Mouse (Mus musculus) forebrain, embryonic 11.5 days (tissue): ENCODE results near the gene Astn2. TPM values are rescaled to one million over a fixed set of nuclear protein-coding genes. Genes with fewer than 3 reads are reported as not detected.

Experiments
- ATAC-seq: fragments of 200-750 bp; cut with Nextera tagmentation; replicated peaks from 2 replicates; pipeline ENCODE4 v1.8.0; 2017; ENCODE audit warnings: moderate TSS enrichment; ENCODE audit not compliant: low FRiP score
- DNase-seq: peaks from one replicate; pipeline ENCODE4 v3.0.0-alpha.2; 2017; ENCODE audit warnings: low spot score
- H3K27ac ChIP-seq: fragments of 300-500 bp; sonication (generic); 2 replicates; pipeline ENCODE4 v1.5.1; 2014; ENCODE audit warnings: low read depth, low read length
- H3K27me3 ChIP-seq: fragments of 300-500 bp; sonication (generic); 2 replicates; pipeline ENCODE4 v1.6.1; 2014; ENCODE audit warnings: mild to moderate bottlenecking, low read length, mixed read lengths; ENCODE audit not compliant: control insufficient read depth, insufficient read depth
- H3K36me3 ChIP-seq: fragments of 300-500 bp; sonication (generic); 2 replicates; pipeline ENCODE4 v1.6.1; 2014; ENCODE audit warnings: mild to moderate bottlenecking, low read length, moderate library complexity, mixed read lengths; ENCODE audit not compliant: control insufficient read depth, insufficient read depth
- H3K4me1 ChIP-seq: fragments of 300-500 bp; sonication (generic); replicated peaks from 2 replicates; pipeline ENCODE4 v1.6.1; 2014; ENCODE audit warnings: low read length, mixed read lengths; ENCODE audit not compliant: control insufficient read depth, insufficient read depth
- H3K4me2 ChIP-seq: fragments of 300-500 bp; sonication (generic); 2 replicates; pipeline ENCODE4 v1.6.1; 2014; ENCODE audit warnings: low read depth, mild to moderate bottlenecking, low read length, moderate library complexity, mixed read lengths; ENCODE audit not compliant: severe bottlenecking
- H3K4me3 ChIP-seq: fragments of 300-500 bp; sonication (generic); 2 replicates; pipeline ENCODE4 v1.5.1; 2014; ENCODE audit warnings: low read depth, low read length
- H3K9ac ChIP-seq: fragments of 300-500 bp; sonication (generic); 2 replicates; pipeline ENCODE4 v1.6.1; 2014; ENCODE audit warnings: low read length
- H3K9me3 ChIP-seq: fragments of 300-500 bp; sonication (generic); 2 replicates; pipeline ENCODE4 v1.6.1; 2016; ENCODE audit warnings: low read length, mixed read lengths; ENCODE audit not compliant: control insufficient read depth
- whole genome bisulfite sequencing: fragments of 180-500 bp; shearing (Covaris S2); extraction: QIAGEN DNeasy Blood & Tissue Kit; methylation state at CpG from one replicate; pipeline ENCODE4 v1.1.7; 2014; 5-methylcytosine and 5-hydroxymethylcytosine counted together
- polyA plus RNA-seq: library from polyadenylated mRNA; unstranded; fragments of >200 nt; fragmentation: Nextera tagmentation; extraction: Ambion mirVana; gene quantifications from 2 replicates; pipeline ENCODE4 v1.2.1, GENCODE M21; 2014

Astn2 gene
- polyA plus RNA-seq, 1 experiment from 2014 or later = 0.94 TPM

DNA sequence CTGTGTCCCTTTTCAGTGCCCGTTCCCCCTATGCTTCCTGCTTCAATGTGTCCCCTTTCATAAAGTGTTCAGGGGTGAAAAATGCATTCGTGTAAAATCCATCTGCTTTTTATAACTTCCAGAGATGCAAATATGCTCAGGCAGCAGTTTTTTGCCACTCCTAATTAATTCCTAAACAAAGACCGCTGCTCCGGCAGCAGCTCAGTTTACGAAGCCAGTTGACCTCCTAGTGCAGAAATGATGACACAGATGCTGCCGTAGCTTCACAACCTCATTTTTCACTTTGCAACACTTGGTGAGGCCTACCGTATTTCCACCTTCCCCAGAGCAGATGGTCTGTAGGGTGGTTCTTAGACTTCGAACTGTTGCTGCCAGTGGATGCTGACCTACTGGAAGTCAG, 155.9 kb downstream of the Astn2 start:
- Histone ChIP-seq H3K4me1 (no peaks in the 10 kb centered on the region; the same call in 1 of the 2 replicates), H3K36me3 (no peaks in the 10 kb centered on the region), H3K9me3 (no peaks in the 10 kb centered on the region), H3K27ac (no peak overlapping the region), H3K4me2 (no peak overlapping the region), H3K4me3 (no peak overlapping the region), H3K27me3 (no peaks in the 10 kb centered on the region), H3K9ac (no peak overlapping the region)
- WGBS = 57% methylated on average over 8 of the region's 8 CpGs
- DNase-seq = no peak
- ATAC-seq = no peak

DNA sequence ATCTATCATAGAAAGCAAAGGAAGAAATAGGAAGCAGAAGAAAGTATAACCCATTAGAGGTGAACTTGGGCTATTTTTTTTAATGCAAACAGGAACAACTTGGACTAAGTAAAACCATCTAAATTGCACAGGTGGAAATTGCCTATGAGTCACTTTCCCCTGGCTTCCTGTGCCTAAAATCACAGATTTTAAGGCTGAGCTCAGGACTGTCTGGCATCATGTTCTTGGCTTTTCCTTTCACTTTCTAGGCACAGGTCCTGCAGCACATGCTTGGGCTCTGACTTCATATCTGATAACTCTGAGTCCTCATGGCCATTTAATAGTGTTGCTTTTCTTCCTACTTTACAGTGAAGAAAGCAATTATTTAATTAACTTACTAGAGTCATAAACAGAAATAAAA, 161.7 kb downstream of the Astn2 start:
- ATAC-seq (no peak), DNase-seq (no peak)
- H3K27me3 ChIP-seq = no peaks in the 10 kb centered on the region
- H3K4me1 ChIP-seq = no peaks in the 10 kb centered on the region
- H3K36me3 ChIP-seq = no peaks in the 10 kb centered on the region
- no peaks in the 10 kb centered on the region for H3K9me3 ChIP-seq
- no peak overlapping the region for H3K4me3 ChIP-seq
- H3K27ac ChIP-seq = no peak overlapping the region
- no peak overlapping the region for H3K9ac ChIP-seq
- H3K4me2 ChIP-seq = no peak overlapping the region

- no peaks in the 10 kb centered on the region for H3K27me3 ChIP-seq
- H3K9ac ChIP-seq = no peak overlapping the region
- 88% methylated on average over 3 of the region's 3 CpGs for WGBS
- H3K36me3 ChIP-seq = no peaks in the 10 kb centered on the region
- H3K4me1 ChIP-seq = no peaks in the 10 kb centered on the region
- H3K9me3 ChIP-seq = no peaks in the 10 kb centered on the region
- no peak overlapping the region for H3K4me2 ChIP-seq
- no peak overlapping the region for H3K27ac ChIP-seq
- ATAC-seq = no peak
- H3K4me3 ChIP-seq = no peak overlapping the region
- DNase-seq = no peak
These were observed 171.6 kb downstream of the Astn2 start for GRCm38 (mm10) chr4:66232799-66233198.

DNA sequence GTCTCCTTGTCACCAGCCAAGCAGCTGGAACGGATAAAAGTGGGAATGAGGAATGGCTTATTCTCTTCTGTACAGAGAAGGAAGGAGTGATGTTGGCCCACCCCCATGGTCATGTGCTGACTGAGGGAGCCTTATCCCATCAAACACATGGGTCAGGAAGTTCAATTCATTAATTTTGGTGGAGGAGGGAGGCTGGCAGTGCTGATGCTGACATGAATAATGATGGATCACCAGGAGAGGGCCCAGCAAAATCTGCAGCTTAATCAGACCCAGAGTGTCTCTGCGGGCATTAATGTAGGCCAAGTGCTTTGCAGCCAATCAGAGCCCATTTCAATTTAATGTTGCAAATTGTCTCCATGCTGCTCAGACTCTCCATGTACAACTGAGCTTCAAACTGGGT, 172.1 kb downstream of the Astn2 start:
- 76% methylated on average over 2 of the region's 2 CpGs for WGBS
- peak; percentile 27; the same call in 1 of the 2 replicates for ATAC-seq
- Histone ChIP-seq H3K9ac (no peak overlapping the region), H3K4me1 (no peaks in the 10 kb centered on the region), H3K27me3 (no peaks in the 10 kb centered on the region), H3K4me3 (no peak overlapping the region), H3K27ac (no peak overlapping the region), H3K36me3 (no peaks in the 10 kb centered on the region), H3K9me3 (no peaks in the 10 kb centered on the region), H3K4me2 (no peak overlapping the region)
- no peak for DNase-seq

- no peak overlapping the region for H3K27ac ChIP-seq
- H3K36me3 ChIP-seq = no peaks in the 10 kb centered on the region
- H3K27me3 ChIP-seq = no peaks in the 10 kb centered on the region
- H3K4me1 ChIP-seq = no peaks in the 10 kb centered on the region
- H3K9ac ChIP-seq = no peak overlapping the region
- DNase-seq = no peak
- no peak overlapping the region for H3K4me3 ChIP-seq
- no peak overlapping the region for H3K4me2 ChIP-seq
- 92% methylated on average over 4 of the region's 4 CpGs for WGBS
- no peaks in the 10 kb centered on the region for H3K9me3 ChIP-seq
- no peak for ATAC-seq
These were observed 173.7 kb downstream of the Astn2 start for GRCm38 (mm10) chr4:66230735-66231134.

- WGBS = 89% methylated on average over 9 of the region's 9 CpGs
- Histone ChIP-seq H3K27ac (no peak overlapping the region), H3K36me3 (no peaks in the 10 kb centered on the region), H3K4me2 (no peak overlapping the region), H3K9ac (no peak overlapping the region), H3K4me3 (no peak overlapping the region), H3K4me1 (no peaks in the 10 kb centered on the region), H3K27me3 (no peaks in the 10 kb centered on the region), H3K9me3 (no peaks in the 10 kb centered on the region)
- DNase-seq = no peak
- no peak for ATAC-seq
These were observed 181.7 kb downstream of the Astn2 start for GRCm38 (mm10) chr4:66222602-66223317.

- ATAC-seq (no peak; the same call in 1 of the 2 replicates), DNase-seq (no peak)
- Histone ChIP-seq H3K27ac (no peak overlapping the region), H3K9ac (no peak overlapping the region), H3K9me3 (no peaks in the 10 kb centered on the region), H3K4me2 (no peak overlapping the region), H3K4me3 (no peak overlapping the region), H3K27me3 (no peaks in the 10 kb centered on the region), H3K4me1 (no peaks in the 10 kb centered on the region), H3K36me3 (no peaks in the 10 kb centered on the region)
- 51% methylated on average over 9 of the region's 9 CpGs for WGBS
These were observed 189.2 kb downstream of the Astn2 start for GRCm38 (mm10) chr4:66215170-66215618.

- no peak overlapping the region for H3K9ac ChIP-seq
- no peak overlapping the region for H3K27ac ChIP-seq
- H3K4me3 ChIP-seq = no peak overlapping the region
- 89% methylated on average over 8 of the region's 8 CpGs for WGBS
- H3K4me2 ChIP-seq = no peak overlapping the region
- H3K27me3 ChIP-seq = no peaks in the 10 kb centered on the region
- no peaks in the 10 kb centered on the region for H3K9me3 ChIP-seq
- ATAC-seq (no peak), DNase-seq (no peak)
- H3K4me1 ChIP-seq = no peaks in the 10 kb centered on the region
- no peaks in the 10 kb centered on the region for H3K36me3 ChIP-seq
These were observed 214.8 kb downstream of the Astn2 start for GRCm38 (mm10) chr4:66189636-66190035.

DNA sequence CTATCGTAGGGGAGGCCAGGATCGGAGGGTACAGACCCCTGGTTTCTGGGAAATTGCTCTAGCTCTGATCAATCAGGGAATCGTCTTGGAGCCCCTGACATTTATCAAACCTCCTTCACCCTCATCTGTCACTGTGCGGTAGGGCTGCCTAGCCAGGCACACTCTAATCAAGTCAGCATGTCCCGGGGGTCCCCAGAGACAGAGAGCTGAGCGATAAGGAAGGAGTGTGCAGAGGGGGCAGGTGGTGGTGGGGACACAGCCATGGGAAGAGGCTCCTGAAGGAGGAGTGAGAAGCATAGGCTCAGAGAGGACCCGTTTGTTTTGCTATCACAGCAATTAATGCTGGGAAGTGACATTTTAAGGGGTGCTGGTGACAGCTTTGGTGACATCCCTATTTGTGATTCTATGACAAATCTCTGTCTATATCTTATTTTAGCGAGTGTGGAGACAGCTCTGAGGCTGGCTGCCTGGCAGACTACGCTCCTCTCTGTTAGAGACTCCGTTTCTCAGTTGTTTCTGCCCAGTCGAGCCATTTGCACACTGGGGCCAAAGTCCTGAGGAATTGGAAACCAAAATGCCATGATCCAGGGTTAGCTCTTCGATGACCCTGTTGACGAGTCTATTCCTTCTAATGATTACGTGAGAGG, 228.4 kb downstream of the Astn2 start:
- 72% methylated on average over 14 of the region's 14 CpGs for WGBS
- Histone ChIP-seq H3K36me3 (no peaks in the 10 kb centered on the region), H3K27ac (no peak overlapping the region), H3K4me2 (no peak overlapping the region), H3K4me3 (no peak overlapping the region), H3K9me3 (no peaks in the 10 kb centered on the region), H3K27me3 (no peaks in the 10 kb centered on the region), H3K4me1 (no peaks in the 10 kb centered on the region), H3K9ac (no peak overlapping the region)
- ATAC-seq (no peak), DNase-seq (no peak)
